Mouse (Mus musculus) brain, embryonic 14.5 days (tissue): ENCODE data around the gene Elk3.

Experiments used
- CTCF ChIP-seq: fragments of 200-500 bp; IDR thresholded peaks from 2 replicates; pipeline ENCODE4 v1.5.1; 2012; ENCODE audit warnings: inconsistent platforms, mild to moderate bottlenecking, moderate library complexity, borderline replicate concordance; ENCODE audit not compliant: insufficient read depth, insufficient read length; ENCODE audit errors: extremely low read depth
- POLR2A ChIP-seq: fragments of 200-500 bp; IDR thresholded peaks from 2 replicates; pipeline ENCODE4 v1.6.1; 2012; ENCODE audit warnings: mild to moderate bottlenecking, inconsistent platforms, borderline replicate concordance; ENCODE audit not compliant: poor library complexity, insufficient read depth, insufficient read length, severe bottlenecking; ENCODE audit errors: extremely low read depth

DNA sequence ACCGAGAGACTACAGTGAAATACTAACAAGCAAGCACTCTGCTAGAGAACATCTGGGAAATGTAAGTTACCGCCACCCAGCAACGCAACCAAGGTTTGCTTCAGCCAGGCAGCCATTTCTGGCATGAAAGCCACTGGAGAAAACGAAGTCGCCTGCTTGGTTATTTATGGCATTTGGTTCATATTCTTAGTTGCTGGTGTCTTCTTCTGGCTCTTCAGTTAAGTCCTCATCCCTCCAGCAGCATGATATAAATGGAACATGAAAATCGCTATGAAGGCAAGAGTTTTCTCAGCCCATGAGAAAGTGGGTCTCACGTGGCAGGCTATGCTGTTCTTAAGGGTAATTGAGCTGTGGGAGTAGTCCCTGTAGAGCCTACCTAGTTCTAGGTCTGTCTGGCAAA lies 44.4 kb downstream of the Elk3 start:
- no peak for TF ChIP-seq CTCF
- no peak for TF ChIP-seq POLR2A
